Mouse (Mus musculus) G1E-ER4 (cell line): Measurements from ENCODE around the gene Esm1. TPM values are rescaled to one million over a fixed set of nuclear protein-coding genes. Genes with fewer than 3 reads are reported as not detected.

Experiments used
- GATA1 ChIP-seq: IDR thresholded peaks from one replicate; pipeline ENCODE4 v1.8.0; 2012; ENCODE audit warnings: low read length, inconsistent platforms
- polyA plus RNA-seq: library from polyadenylated mRNA; stranded (reverse); fragments of >175 nt; gene quantifications from 2 replicates; pipeline ENCODE4 v1.2.3, GENCODE M21; 2012

Gene Esm1
- not detected in 2 replicates for polyA plus RNA-seq

- TF ChIP-seq GATA1 = no peak
Observed at GRCm38 (mm10) chr13:113209624-113210023, at the start of gene Esm1. TSS of gene Esm1 (plus strand) at chr13:113209659.

- no peak for TF ChIP-seq GATA1
Observed at GRCm38 (mm10) chr13:113164252-113165005, 45.0 kb upstream of the Esm1 start.

- TF ChIP-seq GATA1 = no peak
Observed at GRCm38 (mm10) chr13:113168018-113168534, 41.4 kb upstream of the Esm1 start.

- no peak for TF ChIP-seq GATA1
Observed at GRCm38 (mm10) chr13:113170256-113170655, 39.2 kb upstream of the Esm1 start.

- no peak for TF ChIP-seq GATA1
Observed at GRCm38 (mm10) chr13:113174162-113174561, 35.3 kb upstream of the Esm1 start.

- no peak for TF ChIP-seq GATA1
Observed at GRCm38 (mm10) chr13:113183310-113183709, 26.1 kb upstream of the Esm1 start.

- no peak for TF ChIP-seq GATA1
Observed at GRCm38 (mm10) chr13:113183720-113184119, 25.7 kb upstream of the Esm1 start.

- no peak for TF ChIP-seq GATA1
Observed at GRCm38 (mm10) chr13:113196808-113197674, 12.4 kb upstream of the Esm1 start.

GRCm38 (mm10) chr13:113197872-113198502, 11.5 kb upstream of the Esm1 start:
- TF ChIP-seq GATA1 = no peak

GRCm38 (mm10) chr13:113199331-113199730, 10.1 kb upstream of the Esm1 start:
- TF ChIP-seq GATA1 = no peak

- TF ChIP-seq GATA1 = no peak
Observed at GRCm38 (mm10) chr13:113200726-113201125, 8.7 kb upstream of the Esm1 start.

GRCm38 (mm10) chr13:113201631-113202030, 7.8 kb upstream of the Esm1 start:
- no peak for TF ChIP-seq GATA1

- TF ChIP-seq GATA1 = no peak
Observed at GRCm38 (mm10) chr13:113202184-113202583, 7.3 kb upstream of the Esm1 start.

GRCm38 (mm10) chr13:113203146-113203545, 6.3 kb upstream of the Esm1 start:
- TF ChIP-seq GATA1 = no peak

- TF ChIP-seq GATA1 = no peak
Observed at GRCm38 (mm10) chr13:113205346-113205745, 4.1 kb upstream of the Esm1 start.

- TF ChIP-seq GATA1 = no peak
Observed at GRCm38 (mm10) chr13:113211345-113211744, 1.9 kb downstream of the Esm1 start.
